Mouse (Mus musculus) adrenal gland, postnatal 14 days (tissue): ENCODE measurements around the gene Pde4d. TPM values are rescaled to one million over a fixed set of nuclear protein-coding genes. Genes with fewer than 3 reads are reported as not detected.

Source experiments
- DNase-seq: peaks from one replicate; pipeline ENCODE4 v3.0.0; 2021; ENCODE audit warnings: mixed read lengths
- total RNA-seq: library from RNA; stranded (reverse); gene quantifications from 2 replicates; pipeline ENCODE4 v1.2.3, GENCODE M21; 2021

Gene Pde4d
- total RNA-seq, 1 experiment from 2014 or later, result 67.1 TPM

- DNase-seq, result peak; percentile 92
Observed at GRCm38 (mm10) chr13:109902855-109903763, 1453.4 kb downstream of the Pde4d start.

- no peak for DNase-seq
Observed at GRCm38 (mm10) chr13:109903764-109904510, 1454.2 kb downstream of the Pde4d start.

DNA sequence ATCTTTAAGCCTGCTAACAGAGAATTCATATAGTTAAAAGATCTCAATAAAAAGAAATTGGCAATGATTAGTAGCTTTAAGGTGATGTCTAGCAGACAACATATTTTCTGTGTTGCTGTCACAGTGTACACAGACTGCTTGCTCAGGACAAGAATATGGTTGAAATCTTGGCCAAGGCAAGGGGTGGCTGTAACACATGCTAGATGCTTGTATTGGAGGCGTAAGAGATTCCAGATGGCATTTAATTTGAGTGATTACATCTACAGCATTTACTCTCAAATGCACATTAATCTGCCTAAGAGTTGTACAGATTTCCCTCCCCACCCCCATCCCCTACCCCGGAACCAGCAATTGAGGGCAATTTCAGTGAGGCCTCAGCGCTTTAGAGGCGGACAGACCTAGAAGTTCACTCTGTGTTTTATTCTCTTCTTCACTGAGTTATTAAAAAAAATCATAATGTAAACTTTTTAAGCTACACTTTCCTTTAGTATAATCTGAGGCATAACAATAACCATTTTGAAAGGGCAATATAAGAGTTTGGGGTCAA, 1456.7 kb downstream of the Pde4d start:
- no peak for DNase-seq

DNA sequence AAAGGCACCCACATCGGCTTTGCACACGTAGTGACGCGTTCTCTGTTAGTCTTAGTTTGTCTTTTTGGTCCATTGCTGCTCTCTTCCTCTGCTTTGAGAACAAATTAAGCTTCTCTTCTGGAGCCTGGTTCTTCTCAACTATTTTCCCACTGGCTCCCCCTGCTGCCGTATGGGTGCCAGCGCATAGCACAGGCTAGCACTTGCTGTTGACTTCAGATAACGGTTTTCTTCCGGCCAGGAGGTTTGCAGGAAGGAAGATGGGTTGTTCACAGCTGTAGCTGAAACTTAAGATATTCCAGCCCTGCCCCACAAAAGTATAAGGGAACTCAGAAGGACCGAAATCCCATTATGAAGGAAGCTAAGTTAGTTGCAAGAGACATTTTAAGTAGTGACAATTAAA, 1457.9 kb downstream of the Pde4d start:
- DNase-seq, result peak; percentile 86

- no peak for DNase-seq
Observed at GRCm38 (mm10) chr13:109908386-109908785, 1458.6 kb downstream of the Pde4d start.

- no peak for DNase-seq
Observed at GRCm38 (mm10) chr13:109909111-109909510, 1459.4 kb downstream of the Pde4d start.

GRCm38 (mm10) chr13:109910915-109911314, 1461.2 kb downstream of the Pde4d start:
- peak; percentile 60 for DNase-seq

- no peak for DNase-seq
Observed at GRCm38 (mm10) chr13:109912635-109913034, 1462.9 kb downstream of the Pde4d start.

- DNase-seq, result no peak
Observed at GRCm38 (mm10) chr13:109914246-109914645, 1464.5 kb downstream of the Pde4d start.

- peak; percentile 72 for DNase-seq
Observed at GRCm38 (mm10) chr13:109914846-109915245, 1465.1 kb downstream of the Pde4d start.

GRCm38 (mm10) chr13:109915501-109915900, 1465.8 kb downstream of the Pde4d start:
- no peak for DNase-seq

DNA sequence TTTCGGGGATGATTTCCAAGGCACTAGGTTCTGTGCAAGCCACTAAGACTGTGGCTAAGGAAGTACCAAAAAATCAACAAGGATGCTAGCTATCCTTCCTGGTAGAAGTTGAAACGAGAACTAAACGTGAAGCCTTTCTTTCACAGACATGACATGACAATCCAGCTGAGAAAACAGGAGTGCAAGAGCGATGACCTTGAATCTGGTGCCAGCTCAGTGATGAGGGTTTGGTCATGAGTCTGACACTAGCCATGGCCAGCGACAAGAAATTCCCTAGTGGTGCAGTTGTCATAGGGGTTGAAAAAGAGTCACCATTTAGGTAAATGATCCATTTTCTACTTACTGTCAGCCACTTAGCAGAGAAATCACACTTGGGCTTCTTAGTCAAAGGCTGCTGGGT, 1466.2 kb downstream of the Pde4d start:
- DNase-seq, result peak; percentile 76

GRCm38 (mm10) chr13:109917551-109917950, 1467.8 kb downstream of the Pde4d start:
- no peak for DNase-seq

DNA sequence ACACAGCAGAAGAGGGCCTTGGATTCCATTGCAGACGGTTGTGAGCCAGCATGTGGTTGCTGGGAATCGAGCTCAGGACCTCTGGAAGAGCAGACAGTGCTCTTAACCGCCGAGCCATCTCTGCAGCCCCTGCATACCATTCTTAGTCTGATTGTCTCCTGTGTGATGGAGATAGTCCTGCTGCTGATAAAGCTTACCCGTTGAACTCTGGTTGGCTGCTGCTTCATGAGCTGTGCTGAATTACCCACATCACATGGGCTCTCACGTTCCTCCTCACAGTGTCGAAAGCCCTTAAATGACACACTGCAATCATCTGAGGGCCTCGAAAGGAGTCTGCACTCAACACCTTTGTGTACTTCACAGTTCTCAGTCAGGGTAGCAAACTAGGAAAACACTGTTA, 1468.9 kb downstream of the Pde4d start:
- no peak for DNase-seq

- DNase-seq, result no peak
Observed at GRCm38 (mm10) chr13:109920256-109920655, 1470.5 kb downstream of the Pde4d start.

- DNase-seq, result no peak
Observed at GRCm38 (mm10) chr13:109921336-109922038, 1471.7 kb downstream of the Pde4d start.

- peak; percentile 76 for DNase-seq
Observed at GRCm38 (mm10) chr13:109922228-109922627, 1472.5 kb downstream of the Pde4d start.

- DNase-seq, result no peak
Observed at GRCm38 (mm10) chr13:109922782-109923181, 1473.0 kb downstream of the Pde4d start.

- no peak for DNase-seq
Observed at GRCm38 (mm10) chr13:109924771-109925170, 1475.0 kb downstream of the Pde4d start.

DNA sequence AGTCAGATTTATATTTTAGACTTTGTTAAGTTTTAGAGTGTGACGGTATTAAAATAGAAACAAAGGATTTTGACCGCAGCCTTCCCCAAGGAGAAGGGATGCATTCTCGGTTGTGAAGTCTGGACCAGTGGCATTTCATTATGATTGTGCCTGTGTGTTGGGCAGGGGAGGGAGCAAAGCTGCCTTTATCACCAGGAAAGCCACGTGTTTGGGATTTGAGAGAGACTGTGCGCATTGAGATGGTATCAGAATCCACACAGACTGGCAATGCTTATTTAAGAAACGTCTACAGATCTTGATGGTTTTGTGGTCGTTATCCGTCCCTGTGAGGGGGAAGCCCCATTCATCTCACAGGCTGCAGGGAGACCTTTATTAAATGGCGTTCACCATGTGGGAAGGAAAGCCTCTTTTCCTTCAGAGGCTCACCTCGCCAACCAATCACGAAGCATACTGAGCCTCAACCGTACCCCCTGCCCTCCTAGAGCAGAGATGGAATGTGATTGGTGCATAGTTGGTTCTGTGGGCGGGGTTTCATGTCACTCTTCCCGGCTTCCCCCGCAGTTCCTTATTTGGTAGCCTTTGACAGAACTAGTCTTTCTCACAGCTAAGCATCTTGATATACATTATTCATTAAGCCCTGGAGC, 1476.7 kb downstream of the Pde4d start:
- peak; percentile 63 for DNase-seq

DNA sequence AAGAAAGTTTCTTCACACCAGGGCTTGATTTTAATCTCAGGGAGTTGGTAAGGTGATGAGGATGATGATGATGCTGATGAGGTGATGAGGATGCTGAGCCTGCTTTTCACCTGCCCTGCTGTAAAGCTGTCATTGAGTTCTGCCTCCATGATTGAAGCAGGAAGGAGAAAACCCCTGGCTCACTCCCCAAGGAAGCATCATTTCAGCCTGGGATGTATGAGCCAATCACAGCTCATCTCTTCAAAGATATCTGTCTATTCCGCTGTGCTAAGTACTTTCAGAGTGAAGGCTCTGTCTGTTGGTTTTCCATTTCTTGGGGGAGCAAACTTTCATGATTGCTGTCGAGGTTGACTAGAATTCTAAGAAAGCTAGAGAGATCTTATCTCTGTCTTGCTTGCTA, 1478.0 kb downstream of the Pde4d start:
- DNase-seq, result no peak

GRCm38 (mm10) chr13:109932688-109933087, 1482.9 kb downstream of the Pde4d start:
- DNase-seq, result no peak
